Mouse (Mus musculus) heart, embryonic 14.5 days (tissue): ENCODE results near the gene Pik3r6. TPM values are rescaled to one million over a fixed set of nuclear protein-coding genes. Genes with fewer than 3 reads are reported as not detected.

Experiments used
- ATAC-seq: fragments of 200-750 bp; cut with Nextera tagmentation; 2 replicates; pipeline ENCODE4 v1.8.0; 2017; ENCODE audit warnings: low read depth, moderate TSS enrichment; ENCODE audit not compliant: insufficient number of reproducible peaks, insufficient read depth, low FRiP score
- H3K27ac ChIP-seq, 2 experiments: fragments of 200-500 bp in 1 of 2; fragments of 300-500 bp in 1 of 2; sonication (generic) in 1 of 2; replicated peaks in 1 of 2; 2 replicates each; pipeline ENCODE4 v1.5.1; 2012 to 2014; ENCODE audit warnings: low read depth in 2 of 2, low read length in 2 of 2, control low read depth in 1 of 2, mild to moderate bottlenecking in 1 of 2, mixed read lengths in 1 of 2; ENCODE audit not compliant: control insufficient read depth in 1 of 2, insufficient read depth in 1 of 2
- H3K27me3 ChIP-seq: fragments of 300-500 bp; sonication (generic); 2 replicates; pipeline ENCODE4 v1.6.1; 2014; ENCODE audit warnings: mild to moderate bottlenecking, low read length, control low read depth; ENCODE audit not compliant: control insufficient read depth, insufficient read depth
- H3K36me3 ChIP-seq: fragments of 300-500 bp; sonication (generic); 2 replicates; pipeline ENCODE4 v1.6.1; 2014; ENCODE audit warnings: mild to moderate bottlenecking, control low read depth, low read length, mixed read lengths; ENCODE audit not compliant: control insufficient read depth, insufficient read depth
- H3K4me1 ChIP-seq, 2 experiments: fragments of 200-500 bp in 1 of 2; fragments of 300-500 bp in 1 of 2; sonication (generic) in 1 of 2; 2 replicates each; pipeline ENCODE4 v1.6.1; 2012 to 2014; ENCODE audit warnings: low read length in 2 of 2, control low read depth in 1 of 2, mixed read lengths in 1 of 2; ENCODE audit not compliant: control insufficient read depth in 2 of 2, insufficient read depth in 2 of 2
- H3K4me2 ChIP-seq: fragments of 300-500 bp; sonication (generic); 2 replicates; pipeline ENCODE4 v1.6.1; 2014; ENCODE audit warnings: mild to moderate bottlenecking, low read length
- H3K4me3 ChIP-seq, 2 experiments: fragments of 200-500 bp in 1 of 2; fragments of 300-500 bp in 1 of 2; sonication (generic) in 1 of 2; 2 replicates each; pipeline ENCODE4 v1.5.1; 2012 to 2014; ENCODE audit warnings: low read length in 2 of 2, mild to moderate bottlenecking in 2 of 2, control low read depth in 1 of 2, low read depth in 1 of 2, moderate library complexity in 1 of 2; ENCODE audit not compliant: control insufficient read depth in 1 of 2, insufficient read depth in 1 of 2
- H3K9ac ChIP-seq: fragments of 300-500 bp; sonication (generic); 2 replicates; pipeline ENCODE4 v1.6.1; 2014; ENCODE audit warnings: mild to moderate bottlenecking, low read length
- H3K9me3 ChIP-seq: fragments of 300-500 bp; sonication (generic); 2 replicates; pipeline ENCODE4 v1.6.1; 2016; ENCODE audit warnings: low read length, control low read depth; ENCODE audit not compliant: control insufficient read depth
- WGBS: fragments of 180-500 bp; shearing (Covaris S2); extraction: QIAGEN DNeasy Blood & Tissue Kit; methylation state at CpG from one replicate; pipeline ENCODE4 v1.1.7; 2014; 5-methylcytosine and 5-hydroxymethylcytosine counted together
- polyA plus RNA-seq: library from polyadenylated mRNA; unstranded; fragments of >200 nt; fragmentation: Nextera tagmentation; extraction: Ambion mirVana; gene quantifications from 2 replicates; pipeline ENCODE4 v1.2.1, GENCODE M21; 2014

The Pik3r6 gene
- polyA plus RNA-seq, 1 experiment from 2014 or later, result 2.8 TPM

DNA sequence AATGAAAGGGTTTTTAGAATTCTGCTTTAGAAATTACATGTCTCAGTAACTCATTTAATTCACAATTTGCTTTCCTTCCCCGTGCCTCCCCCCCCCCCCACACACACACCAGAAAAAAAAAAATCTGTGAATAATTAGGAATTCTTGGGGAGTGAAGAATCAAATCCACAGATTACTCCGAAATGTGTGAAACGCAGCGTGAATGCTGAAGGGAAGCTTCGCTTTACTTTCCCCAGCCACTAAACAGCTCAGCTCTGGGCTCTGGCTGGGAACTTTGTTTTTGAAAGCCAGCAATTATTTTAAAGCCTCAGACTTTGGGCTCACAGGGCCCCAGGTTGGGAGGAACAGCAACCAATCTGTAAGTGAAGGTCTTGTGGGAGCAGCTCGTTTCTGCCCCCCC, 77.7 kb downstream of the Pik3r6 start:
- Histone ChIP-seq H3K9ac (no peak overlapping the region), H3K9me3 (no peaks in the 10 kb centered on the region), H3K36me3 (no peaks in the 10 kb centered on the region), H3K4me2 (no peak overlapping the region), H3K27ac (no peak overlapping the region), H3K4me1 (peaks cover 0 to 2% of the 10 kb centered on the region in 2 experiments; a peak in 1 of 4 replicates), H3K27me3 (no peaks in the 10 kb centered on the region), H3K4me3 (no peak overlapping the region)
- WGBS, result 61% methylated on average over 6 of the region's 6 CpGs
- ATAC-seq, result no peak

DNA sequence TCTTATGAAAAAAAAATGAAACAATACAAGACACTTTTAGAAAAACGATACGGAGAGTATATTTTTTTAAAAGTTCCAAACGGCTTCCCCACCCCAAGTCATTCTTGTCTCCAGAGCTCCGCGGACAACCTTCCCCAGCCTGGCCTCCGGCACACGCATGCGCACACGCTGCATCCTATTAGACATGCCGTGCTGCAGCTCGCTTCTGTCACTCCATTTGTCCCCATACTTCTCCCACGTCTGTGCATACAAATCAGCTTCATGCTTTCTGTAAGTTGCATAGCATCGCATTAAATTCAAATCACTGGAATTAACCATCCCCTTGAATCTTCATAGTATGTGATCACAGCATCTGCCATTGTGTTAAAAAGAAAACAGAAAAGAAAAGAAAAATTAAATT, 80.4 kb downstream of the Pik3r6 start:
- no peaks in the 10 kb centered on the region for H3K36me3 ChIP-seq

DNA sequence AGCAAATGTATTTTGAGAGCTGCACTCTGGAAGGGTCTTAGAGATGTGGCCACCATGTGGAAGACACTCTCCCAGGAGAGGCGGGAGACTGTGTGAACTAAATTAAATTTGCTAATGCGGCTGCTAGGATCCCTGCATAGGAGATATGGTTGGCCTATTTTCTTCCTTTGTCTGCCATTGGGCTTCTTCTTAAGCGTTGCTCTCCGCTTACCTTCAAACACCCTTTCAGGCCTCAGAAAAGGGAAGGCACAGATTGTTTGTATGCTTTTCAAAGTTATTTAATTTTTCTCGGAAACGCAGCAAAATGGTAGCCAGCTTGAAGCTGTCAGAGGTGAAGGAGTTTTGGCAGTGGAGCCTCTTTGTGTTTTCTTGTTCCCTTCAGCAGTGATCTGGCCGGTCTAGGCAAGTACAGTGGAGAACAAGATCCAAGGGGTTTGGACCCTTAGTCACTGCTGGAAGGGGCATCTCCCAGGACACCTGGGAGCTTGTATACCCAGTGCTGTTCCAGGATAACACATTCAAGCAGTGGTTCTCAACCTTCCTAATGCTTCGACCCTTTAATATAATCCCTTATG, 81.2 kb downstream of the Pik3r6 start:
- Histone ChIP-seq H3K4me3 (no peak overlapping the region), H3K27ac (no peak overlapping the region), H3K9me3 (no peaks in the 10 kb centered on the region), H3K4me1 (no peaks in the 10 kb centered on the region; a peak in 1 of 4 replicates), H3K4me2 (no peak overlapping the region), H3K9ac (no peak overlapping the region), H3K27me3 (no peaks in the 10 kb centered on the region), H3K36me3 (no peaks in the 10 kb centered on the region)
- WGBS, result 71% methylated on average over 8 of the region's 8 CpGs
- ATAC-seq, result no peak

More for the DNA sequence above, 80.4 kb downstream of the Pik3r6 start:
- H3K27me3 ChIP-seq, result no peaks in the 10 kb centered on the region
- H3K9ac ChIP-seq, result no peak overlapping the region
- peaks cover 0 to 2% of the 10 kb centered on the region in 2 experiments; a peak in 1 of 4 replicates for H3K4me1 ChIP-seq
- no peak overlapping the region for H3K27ac ChIP-seq
- no peak overlapping the region for H3K4me3 ChIP-seq
- 90% methylated on average over 13 of the region's 13 CpGs for WGBS
- no peaks in the 10 kb centered on the region for H3K9me3 ChIP-seq
- no peak overlapping the region for H3K4me2 ChIP-seq
- ATAC-seq, result no peak

DNA sequence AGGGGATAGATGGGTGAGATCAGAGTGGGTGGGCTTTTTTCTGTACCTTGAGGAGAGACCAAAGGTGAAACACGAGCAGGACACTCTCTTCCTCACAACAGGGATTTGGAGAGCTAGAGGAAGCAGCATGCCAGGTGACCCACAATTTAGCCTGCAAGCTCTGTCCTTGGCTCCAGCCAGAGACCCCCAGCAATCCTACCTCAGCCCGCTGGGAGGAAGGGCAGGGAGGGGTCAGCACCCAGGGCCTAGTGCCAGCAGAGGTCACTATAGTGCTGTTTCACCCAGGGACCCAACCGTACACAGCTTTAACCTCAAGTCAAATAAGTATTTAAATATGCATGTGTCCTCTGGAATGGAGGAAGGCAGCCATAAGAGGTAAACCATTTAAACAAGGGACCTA, 83.1 kb downstream of the Pik3r6 start:
- Histone ChIP-seq H3K27ac (no peak overlapping the region), H3K4me3 (no peak overlapping the region), H3K36me3 (no peaks in the 10 kb centered on the region), H3K9me3 (no peaks in the 10 kb centered on the region), H3K4me2 (no peak overlapping the region), H3K9ac (no peak overlapping the region), H3K4me1 (peaks cover 8 to 10% of the 10 kb centered on the region in 2 experiments), H3K27me3 (no peaks in the 10 kb centered on the region)
- 11% methylated on average over 3 of the region's 3 CpGs for WGBS
- ATAC-seq, result 0 out of 2 replicates have a peak, but pooled peaks have one; percentile 49

DNA sequence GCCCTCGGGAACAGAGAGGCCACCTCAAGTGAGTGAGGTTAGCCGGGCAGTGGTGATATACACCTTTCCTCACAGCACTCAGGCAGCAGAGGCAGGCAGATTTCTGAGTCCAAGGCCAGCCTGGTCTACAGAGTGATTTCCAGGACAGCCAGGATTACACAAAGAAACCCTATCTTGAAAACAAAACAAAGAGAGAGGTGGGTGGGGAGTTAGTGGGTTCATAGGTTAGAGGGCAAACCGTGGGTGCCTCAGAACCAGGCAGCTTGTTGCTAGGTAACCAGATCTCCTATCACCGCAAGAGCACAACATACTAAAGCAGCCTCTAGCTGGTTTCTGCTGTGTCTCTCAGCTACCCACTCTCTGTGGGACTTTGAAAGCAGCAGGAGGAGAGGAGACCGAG, 83.9 kb downstream of the Pik3r6 start, which contains the start of gene Ccdc42:
TSS of gene Ccdc42 (plus strand) at position 301 of the 400 bp plus-strand sequence.
- Histone ChIP-seq H3K27me3 (no peaks in the 10 kb centered on the region), H3K27ac (no peak within 1 kb of the TSS)
- 68% methylated on average over 5 of the region's 5 CpGs for WGBS

DNA sequence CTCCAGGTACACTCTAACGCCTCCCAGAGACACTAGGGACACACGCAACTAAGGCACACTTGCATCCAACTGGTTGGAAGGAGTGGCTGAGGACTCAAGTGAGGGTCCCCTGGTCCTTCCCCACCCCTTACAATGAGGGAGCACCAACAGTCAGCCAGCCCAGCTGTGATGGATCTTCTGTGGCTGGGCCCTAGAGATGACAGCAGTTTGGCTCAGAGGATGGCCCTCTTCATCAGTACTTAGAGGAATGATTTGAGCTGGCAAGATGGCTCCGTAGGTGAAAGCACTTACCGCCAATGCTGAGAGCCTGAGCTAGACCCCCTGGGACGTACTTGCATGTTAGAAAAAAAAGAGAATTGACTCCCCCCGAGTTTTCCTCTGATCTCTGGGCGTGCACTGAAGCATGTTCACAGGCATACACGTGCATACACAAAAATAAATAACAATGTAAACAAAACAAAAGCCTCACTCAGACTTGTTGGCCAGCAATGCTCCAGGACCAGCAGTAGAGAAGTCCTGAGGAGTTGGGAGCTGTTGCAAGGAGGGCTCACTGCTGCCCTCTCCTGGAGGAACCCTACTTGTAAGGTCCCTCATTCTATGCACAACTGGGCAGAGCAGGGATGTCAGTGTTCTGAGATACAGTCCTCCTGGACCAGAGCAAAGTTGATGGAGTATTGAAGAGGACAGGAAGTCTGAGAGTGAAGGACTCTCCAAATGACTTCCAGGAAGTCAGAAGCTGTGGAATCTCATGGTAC, 86.4 kb downstream of the Pik3r6 start:
- H3K4me3 ChIP-seq, result no peak overlapping the region
- H3K9ac ChIP-seq, result no peak overlapping the region
- ATAC-seq, result no peak; the same call in 1 of the 2 replicates
- WGBS, result 64% methylated on average over 8 of the region's 8 CpGs
- no peak overlapping the region for H3K27ac ChIP-seq
- H3K9me3 ChIP-seq, result no peaks in the 10 kb centered on the region
- H3K4me1 ChIP-seq, result peaks cover 27% of the 10 kb centered on the region in 2 experiments
- H3K4me2 ChIP-seq, result no peak overlapping the region
- no peaks in the 10 kb centered on the region for H3K27me3 ChIP-seq
- no peaks in the 10 kb centered on the region for H3K36me3 ChIP-seq

More for the DNA sequence above, 83.9 kb downstream of the Pik3r6 start, which contains the start of gene Ccdc42:
- Histone ChIP-seq H3K9me3 (no peaks in the 10 kb centered on the region), H3K4me2 (no peak within 1 kb of the TSS), H3K4me1 (peaks cover 12 to 15% of the 10 kb centered on the region in 2 experiments), H3K4me3 (no peak within 1 kb of the TSS), H3K9ac (no peak within 1 kb of the TSS), H3K36me3 (no peaks in the 10 kb centered on the region)
- ATAC-seq, result no peak

DNA sequence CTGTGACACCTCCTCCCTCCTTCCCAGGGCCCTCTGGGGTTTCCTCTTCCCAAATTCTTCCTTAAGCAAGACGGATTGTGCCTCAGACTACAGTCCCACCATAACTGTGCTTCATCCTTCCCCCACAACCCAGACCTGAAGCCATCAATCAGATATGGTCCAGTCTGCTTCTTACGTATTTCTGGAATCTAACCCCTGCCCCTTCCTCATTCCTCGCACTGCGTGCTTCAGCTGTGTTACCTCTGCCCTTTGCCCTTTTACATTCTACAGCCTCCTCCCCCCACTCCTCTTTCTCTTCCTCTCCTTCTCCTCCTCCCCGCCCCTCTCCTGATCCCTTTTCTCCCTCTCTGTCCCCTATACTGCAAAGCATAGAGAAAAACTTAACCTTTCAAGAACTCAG, 88.9 kb downstream of the Pik3r6 start:
- no peak for ATAC-seq
- Histone ChIP-seq H3K9me3 (no peaks in the 10 kb centered on the region), H3K4me3 (no peak overlapping the region), H3K4me1 (peaks cover 27 to 29% of the 10 kb centered on the region in 2 experiments), H3K27ac (0 out of 4 replicates have a peak overlapping the region, but pooled peaks of 1 of the 2 experiments have one; percentile 14), H3K9ac (peak overlapping the region; percentile 16; the same call in 1 of the 2 replicates), H3K4me2 (no peak overlapping the region), H3K27me3 (no peaks in the 10 kb centered on the region), H3K36me3 (no peaks in the 10 kb centered on the region)
- WGBS, result 46% methylated on average over 5 of the region's 5 CpGs
